Mouse (Mus musculus) brain, embryonic 14.5 days (tissue): ENCODE data around the gene Mt4.
"Not testable (repeated sequence)": the region's sequence is repeated elsewhere in the genome, so short reads cannot be mapped to it uniquely, and the experiment has no call there.

ENCODE experiments used
- CTCF ChIP-seq: fragments of 200-500 bp; IDR thresholded peaks from 2 replicates; pipeline ENCODE4 v1.5.1; 2012; ENCODE audit warnings: inconsistent platforms, mild to moderate bottlenecking, moderate library complexity, borderline replicate concordance; ENCODE audit not compliant: insufficient read depth, insufficient read length; ENCODE audit errors: extremely low read depth
- POLR2A ChIP-seq: fragments of 200-500 bp; IDR thresholded peaks from 2 replicates; pipeline ENCODE4 v1.6.1; 2012; ENCODE audit warnings: mild to moderate bottlenecking, inconsistent platforms, borderline replicate concordance; ENCODE audit not compliant: poor library complexity, insufficient read depth, insufficient read length, severe bottlenecking; ENCODE audit errors: extremely low read depth

- not testable (repeated sequence) for TF ChIP-seq CTCF, POLR2A
These were observed 28.8 kb downstream of the Mt4 start for GRCm38 (mm10) chr8:94165772-94166171.
